Comparison of ENCODE assay signal across 14 mouse cellular contexts in the genomic region with DNA sequence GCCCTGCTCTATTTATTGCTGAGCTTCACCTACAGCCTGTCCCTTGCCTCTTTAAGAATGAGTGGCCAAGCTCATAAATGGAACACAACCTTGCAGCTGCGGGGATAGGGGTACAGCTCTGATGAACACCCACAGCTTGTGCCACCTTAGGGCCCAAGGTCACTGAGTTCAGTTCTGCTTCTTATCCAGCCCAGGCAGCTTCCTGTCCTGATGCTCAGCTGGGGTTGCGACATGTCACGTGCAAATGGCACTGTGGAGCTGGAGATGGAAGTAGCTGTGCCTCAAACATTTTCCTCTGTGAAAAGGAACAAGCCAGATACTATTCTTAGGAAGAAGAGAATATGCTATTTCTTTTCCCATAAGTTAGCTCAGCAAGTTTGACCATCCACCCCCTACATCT. TPM values are rescaled to one million over a fixed set of nuclear protein-coding genes. Genes with fewer than 3 reads are reported as not detected.
DNase-seq lines count a peak whose midpoint lies in the region; ATAC-seq and TF ChIP-seq lines count a peak whose summit lies in the region.
"Had no signal": no experiment of that assay in that cellular context is flagged by ENCODE, and none has a peak within 500 bp of the region (broad histone marks: within the 10 kb centered on the region; RNA-seq: fewer than 3 reads in every experiment).

No protein-coding gene starts in this region.

- no peak overlapping the region for H3K4me2 ChIP-seq in heart, embryonic 13.5 days
- H3K4me2 ChIP-seq in hindbrain, postnatal 0 days (ENCODE audit: low read depth, low read length): no peak overlapping the region
- H3K4me2 ChIP-seq: forebrain, embryonic 15.5 days; kidney, embryonic 15.5 days; midbrain, embryonic 11.5 days had no signal

- no peak for TF ChIP-seq CTCF in kidney, adult 2 months (conservative IDR thresholded peaks at IDR 0.05; ENCODE audit: insufficient read depth, insufficient read length, low read depth, low read length)
- TF ChIP-seq CTCF in hindbrain, postnatal 0 days (IDR thresholded peaks at IDR 0.05; ENCODE audit: low read depth): no peak

- H3K27ac ChIP-seq in kidney, adult 2 months (ENCODE audit: insufficient read depth, low read depth, low read length): peak overlapping the region; percentile 29
- peak overlapping the region; percentile 97 for H3K27ac ChIP-seq in heart, embryonic 13.5 days (replicated peaks)
- peak overlapping the region; percentile 85 for H3K27ac ChIP-seq in macrophage
- H3K27ac ChIP-seq in hindbrain, postnatal 0 days: no peak overlapping the region
- H3K27ac ChIP-seq: forebrain, embryonic 15.5 days; kidney, embryonic 15.5 days had no signal

- H3K4me3 ChIP-seq in kidney, adult 2 months (ENCODE audit: insufficient read depth, low read depth, low read length): no peak overlapping the region
- H3K4me3 ChIP-seq in heart, embryonic 13.5 days: no peak overlapping the region
- no peak overlapping the region for H3K4me3 ChIP-seq in macrophage (ENCODE audit: inconsistent target)
- H3K4me3 ChIP-seq in hindbrain, postnatal 0 days (ENCODE audit: low read length): no peak overlapping the region
- H3K4me3 ChIP-seq: forebrain, embryonic 15.5 days; kidney, embryonic 15.5 days had no signal

- ATAC-seq in heart, embryonic 13.5 days (ENCODE audit: extremely low read depth, insufficient number of reproducible peaks, low FRiP score, low TSS enrichment): no peak
- no peak for ATAC-seq in hindbrain, postnatal 0 days
- ATAC-seq in inflammation-experienced regulatory T-cells, adult 6 months: no peak
- no peak for ATAC-seq in megakaryocyte-erythroid progenitor cell, adult 5-6 weeks (replicated peaks; ENCODE audit: low FRiP score, low TSS enrichment, poor library complexity, severe bottlenecking)
- ATAC-seq: forebrain, embryonic 15.5 days had no signal

- TF ChIP-seq POLR2A in kidney, adult 2 months (IDR thresholded peaks at IDR 0.05; ENCODE audit: low read depth, low read length): no peak

- peak; percentile 48 for DNase-seq in kidney, adult 2 months
- no peak for DNase-seq in kidney, adult 18-20 months
- DNase-seq in brain, adult 2 months (ENCODE audit: low read depth, low spot score): peak; percentile 49
- DNase-seq in hindbrain, postnatal 0 days (ENCODE audit: low spot score): no peak
- DNase-seq: cerebellum, adult 2 months; right cerebral cortex, postnatal 25 days had no signal

- H3K9me3 ChIP-seq in heart, embryonic 13.5 days: no peaks in the 10 kb centered on the region
- H3K9me3 ChIP-seq in hindbrain, postnatal 0 days (ENCODE audit: low read length): no peaks in the 10 kb centered on the region
- H3K9me3 ChIP-seq: forebrain, embryonic 15.5 days; G1E; kidney, embryonic 15.5 days had no signal

- peaks cover 84% of the 10 kb centered on the region for H3K79me2 ChIP-seq in macrophage (ENCODE audit: inconsistent target)

- H3K4me1 ChIP-seq in kidney, adult 2 months (ENCODE audit: control insufficient read depth, insufficient read depth, low read length): no peaks in the 10 kb centered on the region; the same call in 1 of the 2 replicates
- H3K4me1 ChIP-seq in heart, embryonic 13.5 days: peaks cover 82% of the 10 kb centered on the region
- no peaks in the 10 kb centered on the region for H3K4me1 ChIP-seq in hindbrain, postnatal 0 days (ENCODE audit: insufficient read depth, low read length)
- H3K4me1 ChIP-seq: forebrain, embryonic 15.5 days had no signal

- H3K36me3 ChIP-seq in kidney, adult 2 months (ENCODE audit: control insufficient read depth, insufficient read depth, low read length): no peaks in the 10 kb centered on the region
- peaks cover 57% of the 10 kb centered on the region for H3K36me3 ChIP-seq in heart, embryonic 13.5 days
- H3K36me3 ChIP-seq in macrophage (ENCODE audit: inconsistent target): peaks cover 64% of the 10 kb centered on the region
- no peaks in the 10 kb centered on the region for H3K36me3 ChIP-seq in hindbrain, postnatal 0 days (ENCODE audit: insufficient read depth, low read length)
- H3K36me3 ChIP-seq: forebrain, embryonic 15.5 days had no signal

- H3K9ac ChIP-seq in heart, embryonic 13.5 days: peak overlapping the region; percentile 69
- H3K9ac ChIP-seq in hindbrain, postnatal 0 days (replicated peaks; ENCODE audit: low read length): no peak overlapping the region
- H3K9ac ChIP-seq: forebrain, embryonic 15.5 days; kidney, embryonic 15.5 days had no signal

- 75% methylated on average over 3 of the region's 3 CpGs for WGBS in kidney, adult 2 months
- WGBS in heart, embryonic 13.5 days: 55% methylated on average over 3 of the region's 3 CpGs
- 0% methylated on average over 3 of the region's 3 CpGs for WGBS in macrophage (ENCODE audit: missing documents)
- WGBS in hindbrain, postnatal 0 days: 93% methylated on average over 3 of the region's 3 CpGs

- H3K27me3 ChIP-seq in kidney, adult 2 months (replicated peaks; ENCODE audit: control insufficient read depth, insufficient read depth, low read length): no peaks in the 10 kb centered on the region
- H3K27me3 ChIP-seq in heart, embryonic 13.5 days (replicated peaks): no peaks in the 10 kb centered on the region
- no peaks in the 10 kb centered on the region for H3K27me3 ChIP-seq in hindbrain, postnatal 0 days (ENCODE audit: insufficient read depth, low read length)
- H3K27me3 ChIP-seq: forebrain, embryonic 15.5 days; kidney, embryonic 15.5 days had no signal

RNA-seq across cellular contexts. Expression of a gene that starts 54.5 kb away (rescaled TPM):
- 36.5 and 38.2 TPM in 2 replicates for polyA plus RNA-seq in kidney, adult 2 months (2012; rRNA removed)
- polyA plus RNA-seq in heart, embryonic 13.5 days (2015; fragmentation: Nextera tagmentation; extraction: Ambion mirVana): 164 and 183 TPM in 2 replicates
- total RNA-seq in macrophage (2018; cell fraction: chromatin; rRNA removed): 100 to 1,000 TPM in 13 of 26 experiments, 10 to 100 TPM in 13; 30.2 to 195 (median 102) TPM
- 100 to 1,000 TPM; 274 to 430 (median 371) TPM for total RNA-seq in macrophage (2018; cell fraction: cytosol; rRNA removed)
- total RNA-seq in macrophage (2018; cell fraction: nucleus; rRNA removed): 100 to 1,000 TPM in 25 of 26 experiments, 10 to 100 TPM in 1; 98.0 to 295 (median 201) TPM
- 253 to 336 TPM (median 297 TPM) in 3 replicates for polyA plus RNA-seq in macrophage (2018)
- total RNA-seq in hindbrain, postnatal 0 days (2014; rRNA removed): 6.3 and 7.1 TPM in 2 replicates
- polyA plus RNA-seq in hindbrain, postnatal 0 days (2015; fragmentation: Nextera tagmentation; extraction: Ambion mirVana): 24.6 and 25.2 TPM in 2 replicates
- polyA plus RNA-seq in inflammation-experienced regulatory T-cells, adult 6 months (2017; shearing (Covaris generic)): 10 to 100 TPM in 1 of 3 experiments, 1 to 10 TPM in 2; 2.9 to 16.2 (median 3.9) TPM
- 17.8 and 17.9 TPM in 2 replicates for total RNA-seq in megakaryocyte-erythroid progenitor cell, adult 5-6 weeks (2014; fragmentation: Nextera tagmentation)
- total RNA-seq in megakaryocyte-erythroid progenitor cell, adult 5-6 weeks (2017): 19.1 and 25.7 TPM in 2 replicates

Comparison
In these comparisons a context has a peak if more than half of its experiments do, and no peak if none do; other contexts are left out.
1. DNase-seq: peak in kidney, adult 2 months (single experiment) and brain, adult 2 months (single experiment); none in kidney, adult 18-20 months (single experiment) and hindbrain, postnatal 0 days (single experiment).